Mouse (Mus musculus) cerebellum, adult 11-12 months (tissue): ENCODE data around the gene Tmem106c.

Experiments used
- DNase-seq: peaks from one replicate; pipeline ENCODE4 v3.0.0; 2022

Tmem106c gene

GRCm38 (mm10) chr15:98002113-98002990 lies 38.4 kb downstream of the Tmem106c start:
- no peak for DNase-seq

- no peak for DNase-seq
Observed at GRCm38 (mm10) chr15:98002991-98003821, 39.2 kb downstream of the Tmem106c start.

- no peak for DNase-seq
Observed at GRCm38 (mm10) chr15:98003822-98004739, 40.1 kb downstream of the Tmem106c start, which contains the start of gene Col2a1. Col2a1 (minus strand) TSS chr15:98004695.

GRCm38 (mm10) chr15:98004740-98005159 lies 40.8 kb downstream of the Tmem106c start:
- no peak for DNase-seq

GRCm38 (mm10) chr15:98005181-98005580 lies 41.2 kb downstream of the Tmem106c start:
- DNase-seq, result no peak

- no peak for DNase-seq
Observed at GRCm38 (mm10) chr15:98012810-98013209, 48.8 kb downstream of the Tmem106c start.

- DNase-seq, result no peak
Observed at GRCm38 (mm10) chr15:98017925-98018324, 53.9 kb downstream of the Tmem106c start.

- DNase-seq, result no peak
Observed at GRCm38 (mm10) chr15:98019047-98019446, 55.0 kb downstream of the Tmem106c start.
